Mouse (Mus musculus) testis, adult 10 weeks (tissue): ENCODE data around the gene Casq1. TPM values are rescaled to one million over a fixed set of nuclear protein-coding genes. Genes with fewer than 3 reads are reported as not detected.

ENCODE experiments used
- polyA plus RNA-seq: library from polyadenylated mRNA; stranded (reverse); fragments of 350-450 nt; fragmentation: Illumina TruSeq; extraction: RNeasy Lipid Tissue Mini Kit (QIAGEN cat#74804); gene quantifications from one replicate; pipeline ENCODE4 v1.2.3, GENCODE M21; 2014; ENCODE audit warnings: low read depth, low replicate concordance

Casq1 gene
- polyA plus RNA-seq: 4.4 TPM

DNA sequence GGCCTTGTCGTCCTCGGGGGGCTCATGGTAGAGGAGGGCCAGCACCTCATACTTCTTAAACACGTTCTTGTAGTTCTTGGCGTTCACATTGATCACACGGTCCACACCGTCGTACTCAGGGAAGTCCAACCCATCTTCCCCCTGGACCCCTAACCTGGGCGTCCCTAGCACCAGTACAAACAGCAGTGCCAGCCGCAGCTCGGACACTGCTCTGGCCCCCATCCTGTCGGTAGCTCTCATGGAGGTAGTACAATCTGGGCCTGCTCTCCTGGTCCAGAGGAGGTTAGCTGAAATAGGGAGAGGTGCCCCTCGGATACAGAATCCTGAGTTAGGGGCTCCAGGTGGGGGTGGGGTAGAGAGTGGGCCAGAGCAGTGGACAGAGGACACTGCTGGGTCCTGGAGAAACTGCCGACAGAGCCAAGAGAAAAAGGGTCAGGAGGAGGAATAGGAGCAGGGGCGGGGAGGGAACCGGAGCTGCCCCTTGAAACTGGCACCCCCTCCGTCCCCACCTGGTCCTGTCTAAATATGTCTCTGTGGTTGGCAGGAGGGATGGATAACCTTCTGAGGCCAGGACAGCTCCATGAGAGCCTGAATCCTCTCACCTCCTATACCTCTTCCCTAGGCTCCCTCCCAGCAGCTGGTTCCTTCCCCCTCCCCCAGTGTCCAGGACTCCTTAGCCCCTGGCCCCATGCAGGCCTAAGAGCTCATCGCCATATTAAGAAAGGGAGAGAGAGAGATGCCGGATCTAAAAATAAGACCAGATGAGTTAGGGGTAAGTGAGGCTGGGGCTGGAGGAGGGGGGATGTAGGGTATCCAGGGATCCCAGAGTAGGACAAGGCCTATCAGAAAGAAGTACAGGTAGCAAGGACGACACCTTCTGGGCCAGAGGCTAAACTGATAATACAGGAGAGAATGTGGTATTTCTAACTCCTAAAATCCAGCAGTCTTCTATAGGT lies at the start of gene Casq1:
TSS of gene Casq1 (minus strand) at position 418 of the 956 bp plus-strand sequence.

GRCm38 (mm10) chr1:172261477-172262078 lies 41.9 kb upstream of the Casq1 start, which contains the start of gene Igsf8:
Igsf8 (plus strand) TSS chr1:172261641.

DNA sequence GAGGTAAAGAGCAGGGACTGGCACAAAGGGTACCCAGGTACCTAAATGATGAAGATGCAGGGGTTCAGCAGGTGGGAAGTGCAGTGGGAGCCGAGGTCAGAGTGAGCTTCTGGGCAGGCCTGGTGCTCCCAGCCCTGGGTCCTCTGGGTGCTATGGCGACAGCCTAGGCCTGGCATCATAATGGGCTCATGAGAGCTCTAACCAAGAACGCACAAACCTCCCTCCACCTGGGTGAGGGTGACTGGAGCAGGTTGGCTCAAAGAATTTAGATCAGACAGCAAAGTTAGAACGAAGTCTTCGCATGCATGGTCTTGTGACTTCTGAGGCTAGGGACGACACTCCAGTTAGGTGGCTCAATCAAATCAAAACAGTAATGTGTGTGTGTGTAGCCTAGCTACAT lies 38.6 kb upstream of the Casq1 start, which contains the start of gene Atp1a4:
TSS of gene Atp1a4 (minus strand) at position 101 of the 400 bp plus-strand sequence.

GRCm38 (mm10) chr1:172206141-172206917 lies 13.3 kb downstream of the Casq1 start, which contains the start of gene Pea15a:
Pea15a (minus strand) TSS chr1:172206804.

Other genes with a start within 250 kb of the Casq1 start
- gene Vangl2, start 191.4 kb downstream of the Casq1 start, polyA plus RNA-seq: 0.35 TPM
- gene Nhlh1, start 162.3 kb downstream of the Casq1 start, polyA plus RNA-seq: not detected
- gene Copa, start 137.3 kb downstream of the Casq1 start, polyA plus RNA-seq: 78.8 TPM
- gene Ncstn, start 137.1 kb downstream of the Casq1 start, polyA plus RNA-seq: 17.9 TPM
- 19.4 TPM for gene Pex19, start 93.1 kb downstream of the Casq1 start, polyA plus RNA-seq
- gene Dcaf8, start 71.8 kb downstream of the Casq1 start, polyA plus RNA-seq: 73.1 TPM
- gene Pea15a, start 13.1 kb downstream of the Casq1 start, polyA plus RNA-seq: 19.4 TPM
- 286 TPM for gene Atp1a4, start 38.5 kb upstream of the Casq1 start, polyA plus RNA-seq
- 0.74 TPM for gene Igsf8, start 41.8 kb upstream of the Casq1 start, polyA plus RNA-seq
- gene Atp1a2, start 78.2 kb upstream of the Casq1 start, polyA plus RNA-seq: 9.5 TPM
- 8.4 TPM for gene Kcnj9, start 109.5 kb upstream of the Casq1 start, polyA plus RNA-seq
- gene Kcnj10, start 121.3 kb upstream of the Casq1 start, polyA plus RNA-seq: 0.10 TPM
- 6.7 TPM for gene Pigm, start 156.7 kb upstream of the Casq1 start, polyA plus RNA-seq